Mouse (Mus musculus) leukemia stem cell, adult 10-12 weeks (primary cell): Measurements from ENCODE around the gene Morc4. TPM values are rescaled to one million over a fixed set of nuclear protein-coding genes. Genes with fewer than 3 reads are reported as not detected.

Experiments
- polyA plus RNA-seq: library from polyadenylated mRNA; stranded (reverse); fragments of >175 nt; gene quantifications from 2 replicates; pipeline ENCODE4 v1.2.3, GENCODE M21; 2012; ENCODE audit warnings: low replicate concordance

The Morc4 gene
- 0.34 and 1.5 TPM in 2 replicates for polyA plus RNA-seq

GRCm38 (mm10) chrX:139870938-139871791 lies at the start of gene Morc4:
Gene Morc4 (minus strand): TSS chrX:139871677.

DNA sequence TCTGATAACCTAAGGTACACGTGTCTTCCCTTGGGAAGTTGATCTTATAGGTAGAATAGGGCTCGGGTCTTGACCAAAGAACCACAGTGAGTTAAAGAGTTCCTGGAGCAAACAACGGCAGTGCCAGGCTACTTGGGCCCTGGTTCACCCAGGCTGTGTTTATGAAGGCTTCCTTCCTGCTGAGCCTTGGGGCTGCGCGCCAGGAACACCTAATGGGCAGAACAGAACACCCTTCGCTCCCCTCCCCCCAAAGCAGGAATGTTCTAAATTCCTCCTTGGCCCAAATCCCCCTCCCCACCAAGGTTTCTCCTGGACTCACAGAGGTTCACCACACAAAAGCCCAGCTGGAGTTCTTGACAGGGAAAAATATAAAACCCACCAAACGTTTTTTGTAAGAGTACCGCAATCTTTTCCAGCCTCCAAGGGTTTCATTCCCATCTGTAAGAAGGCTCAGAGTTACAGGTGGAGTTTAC lies 71.0 kb downstream of the Morc4 start, which contains the start of gene Cldn2:
Gene Cldn2 (plus strand): TSS at position 423 of the 473 bp plus-strand sequence.

DNA sequence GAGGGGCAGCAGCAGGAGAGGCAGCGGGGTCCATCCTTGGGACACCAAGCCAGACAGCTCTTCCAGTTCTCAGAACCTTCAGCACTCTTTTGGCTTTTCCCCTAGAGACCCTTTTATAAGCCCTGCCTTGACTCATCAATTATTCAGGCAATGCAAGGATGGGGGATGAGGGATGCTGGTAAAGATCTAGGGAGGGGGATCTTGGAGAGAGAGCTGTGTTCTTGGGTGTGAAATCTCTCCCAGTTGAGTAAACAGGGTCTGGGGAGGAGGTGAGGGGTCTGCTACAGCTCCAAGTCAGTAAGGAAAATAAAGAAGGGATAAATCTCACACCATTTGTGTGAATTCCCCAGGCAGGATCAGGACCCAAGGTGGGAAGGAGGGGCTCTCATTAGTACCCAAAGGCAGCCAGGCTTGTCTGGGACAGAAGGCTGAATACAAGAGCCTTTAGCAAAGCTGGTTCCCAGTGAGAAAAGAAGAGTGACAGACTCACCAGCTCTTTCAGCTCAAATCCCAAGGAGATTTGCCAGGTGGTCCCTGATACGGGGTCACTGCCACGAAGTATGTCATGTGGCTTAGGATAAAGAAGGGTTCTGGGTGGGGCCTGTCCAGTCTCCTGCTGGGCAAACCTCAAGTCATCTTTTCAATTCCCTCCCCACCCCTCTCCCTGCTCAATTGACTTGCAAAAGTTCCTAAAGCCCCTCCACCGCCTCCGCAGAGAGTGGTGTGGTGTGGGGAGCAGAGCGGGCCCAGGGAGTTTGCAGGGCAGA lies 89.0 kb downstream of the Morc4 start, which contains the start of gene Ripply1:
Gene Ripply1 (minus strand): TSS at position 76 of the 767 bp plus-strand sequence.

Other genes with a start within 250 kb of the Morc4 start
- gene Tbc1d8b, start 186.7 kb downstream of the Morc4 start, polyA plus RNA-seq, result 0.30 and 0.41 TPM in 2 replicates
- not detected in 2 replicates for gene Gm15013, start 157.2 kb downstream of the Morc4 start, polyA plus RNA-seq
- gene Ripply1, start 89.3 kb downstream of the Morc4 start, polyA plus RNA-seq, result not detected in 2 replicates
- not detected in 2 replicates for gene Cldn2, start 70.8 kb downstream of the Morc4 start, polyA plus RNA-seq
- gene Rbm41, start 126.9 kb upstream of the Morc4 start, polyA plus RNA-seq, result 0.41 TPM in 1 of 2 replicates, not detected in the other
- gene Nup62cl, start 191.0 kb upstream of the Morc4 start, polyA plus RNA-seq, result not detected in 2 replicates
- gene Pih1h3b, start 191.2 kb upstream of the Morc4 start, polyA plus RNA-seq, result not detected in 2 replicates